Mouse (Mus musculus) heart, postnatal 25 days (tissue): ENCODE data around the gene Dck. TPM values are rescaled to one million over a fixed set of nuclear protein-coding genes. Genes with fewer than 3 reads are reported as not detected.

ENCODE experiments used
- DNase-seq: peaks from one replicate; pipeline ENCODE4 v3.0.0; 2022; ENCODE audit warnings: low spot score
- intact Hi-C: fragments of 180-260 bp; cut with DNase I; formaldehyde crosslinking; loops from one replicate; pipeline ENCODE4 v1.15.1; 2025
- total RNA-seq, 2 experiments: library from RNA; stranded (reverse); gene quantifications; 2 replicates each; pipeline ENCODE4 v1.2.3; 2021

Dck gene
- total RNA-seq, 2 experiments from 2014 or later, result 3.2 to 3.5 TPM

DNA sequence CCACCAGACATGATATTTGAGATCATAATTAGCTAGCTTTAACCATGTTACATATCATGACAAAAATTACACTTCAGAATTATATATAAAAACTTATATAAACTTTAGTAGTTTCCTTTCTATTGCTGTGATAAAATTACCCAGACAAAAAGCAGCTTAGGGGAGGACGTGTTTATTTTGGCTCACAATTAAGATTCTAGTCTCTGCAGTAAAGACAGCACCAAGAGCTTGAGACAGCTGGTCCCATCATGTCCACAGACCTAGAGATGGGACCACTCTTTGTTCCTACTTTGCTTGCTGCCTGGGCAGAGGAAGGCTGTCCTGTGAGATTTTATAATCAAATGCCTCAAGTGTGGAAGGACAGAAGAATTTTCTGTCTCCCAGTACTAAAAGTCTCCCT is 20.3 kb downstream of the Dck start:
- intact Hi-C loops, result no loop called here
- DNase-seq, result no peak

DNA sequence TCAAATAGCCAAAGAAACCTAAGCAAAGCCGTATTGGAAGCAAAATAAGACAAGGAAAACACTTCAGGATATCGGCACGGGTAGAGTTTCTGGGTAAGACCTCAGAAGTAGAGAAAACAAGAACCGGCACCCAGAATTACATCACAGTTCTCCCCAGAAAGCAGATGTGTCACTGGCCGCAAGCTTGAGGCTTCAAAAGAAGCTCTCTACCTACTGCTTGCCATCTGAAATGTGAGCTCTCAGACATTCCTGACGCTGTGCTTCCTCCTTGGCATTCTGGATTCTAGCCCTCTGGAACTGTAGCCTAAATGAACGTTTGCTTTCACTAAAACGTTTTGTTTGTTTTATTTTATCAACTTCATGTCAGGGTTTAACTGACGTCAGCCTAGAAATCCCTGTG is 25.9 kb downstream of the Dck start:
- no peak for DNase-seq
- intact Hi-C loops, result loop anchor here (1.0 to 10.0 kb wide), 3 partner anchors 434 to 894 kb away; no protein-coding TSS in a partner anchor

DNA sequence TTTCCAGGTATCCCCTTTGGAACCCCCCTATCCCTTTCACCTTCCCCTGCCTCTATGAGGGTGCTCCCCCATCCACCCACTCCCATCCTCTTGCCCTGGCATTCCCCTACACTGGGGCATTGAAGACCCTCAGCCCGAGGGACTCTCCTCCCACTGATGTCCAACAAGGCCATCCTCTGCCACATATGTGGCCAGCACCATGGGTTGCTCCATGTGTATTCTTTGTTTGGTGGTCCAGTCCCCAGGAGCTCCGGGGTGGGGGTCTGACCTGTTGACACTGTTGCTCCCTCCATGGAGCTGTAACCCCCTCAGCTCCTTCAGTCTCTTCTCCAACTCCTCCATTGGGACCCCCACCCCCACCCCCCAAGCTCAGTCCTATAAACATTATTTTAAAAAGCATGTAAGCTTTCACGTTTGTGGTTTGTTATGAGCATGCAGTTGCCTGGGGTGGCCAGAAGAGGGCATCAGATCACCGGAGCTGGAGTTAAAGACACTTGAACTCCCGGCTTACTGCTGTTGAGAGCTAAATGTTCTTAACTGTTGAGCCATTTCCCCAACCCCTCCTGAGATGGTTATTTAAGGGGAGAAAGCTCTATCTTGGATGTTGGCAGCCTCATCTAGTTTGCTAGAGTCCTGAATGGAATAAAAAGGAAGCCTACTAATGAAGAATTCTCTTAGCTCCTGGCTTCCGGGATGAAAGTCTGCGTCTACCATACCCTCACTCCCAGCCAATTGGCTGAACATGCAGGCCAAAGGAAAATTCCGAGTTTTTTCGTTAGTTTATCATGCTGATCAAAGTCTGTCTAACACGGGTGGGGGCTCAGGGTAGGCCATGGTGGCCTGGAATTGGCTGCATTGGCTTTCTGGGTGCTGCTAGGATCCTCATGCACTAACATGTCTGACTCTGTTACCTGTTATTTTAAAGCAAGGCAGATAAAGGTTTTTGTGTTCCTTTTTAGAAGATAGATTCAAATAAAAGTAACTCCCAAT is 26.8 kb downstream of the Dck start:
- no peak for DNase-seq
- intact Hi-C loops, result loop anchor here (1.0 to 10.0 kb wide), 3 partner anchors 433 to 893 kb away; no protein-coding TSS in a partner anchor

DNA sequence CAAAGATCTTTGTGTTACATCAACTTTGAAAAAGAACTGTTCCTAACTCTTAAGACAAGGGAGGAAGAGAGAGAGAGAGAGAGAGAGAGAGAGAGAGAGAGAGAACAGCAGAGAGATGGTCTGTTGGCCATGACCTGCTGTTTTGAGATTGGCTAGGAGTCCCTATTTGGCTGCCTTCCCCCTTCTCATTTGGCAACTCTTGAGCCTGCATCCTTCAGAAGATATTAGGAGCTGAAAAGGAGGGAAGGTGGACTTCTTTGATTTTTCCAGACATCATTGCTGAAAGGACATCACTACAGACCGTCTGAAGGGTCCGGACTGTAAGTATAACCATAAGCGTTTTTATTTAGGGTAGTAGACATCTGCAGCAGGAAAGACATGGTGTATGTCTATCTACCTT is 28.9 kb downstream of the Dck start:
- intact Hi-C loops, result loop anchor here (10.0 kb wide), 2 partner anchors 431 to 891 kb away; no protein-coding TSS in a partner anchor
- no peak for DNase-seq

DNA sequence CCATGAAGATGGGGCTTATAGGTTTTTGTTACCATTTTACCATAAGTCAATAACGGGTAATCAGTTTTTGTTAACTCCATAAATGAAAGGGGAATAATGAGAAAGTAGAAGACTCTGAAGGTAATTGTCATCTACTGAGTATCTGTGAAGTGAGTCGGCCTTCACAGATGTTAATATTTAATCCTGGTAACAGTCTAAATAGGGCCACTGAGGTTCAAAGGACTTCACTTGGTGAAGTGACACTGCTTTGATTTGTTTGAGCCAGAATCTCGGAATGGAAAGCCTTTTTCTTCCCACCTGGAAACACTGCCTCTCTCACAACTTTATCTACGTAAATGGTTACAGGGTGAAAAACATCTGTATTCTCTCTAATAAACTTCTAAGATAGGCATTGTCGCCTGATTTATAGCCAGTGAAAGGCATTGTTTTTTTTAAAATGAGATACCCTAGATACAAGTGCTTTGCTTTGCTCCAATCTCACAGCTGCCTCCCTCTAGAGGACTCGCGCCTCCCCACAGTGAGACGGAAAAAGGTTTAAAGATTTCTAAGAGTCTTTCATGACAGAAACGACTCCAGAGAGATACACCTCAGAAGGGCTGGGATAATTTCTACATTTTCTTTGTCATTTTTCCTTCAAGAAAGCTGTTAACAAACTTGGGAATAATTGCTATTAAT is 31.3 kb downstream of the Dck start:
- intact Hi-C loops, result loop anchor here (10.0 kb wide), 2 partner anchors 429 to 889 kb away; no protein-coding TSS in a partner anchor
- no peak for DNase-seq

DNA sequence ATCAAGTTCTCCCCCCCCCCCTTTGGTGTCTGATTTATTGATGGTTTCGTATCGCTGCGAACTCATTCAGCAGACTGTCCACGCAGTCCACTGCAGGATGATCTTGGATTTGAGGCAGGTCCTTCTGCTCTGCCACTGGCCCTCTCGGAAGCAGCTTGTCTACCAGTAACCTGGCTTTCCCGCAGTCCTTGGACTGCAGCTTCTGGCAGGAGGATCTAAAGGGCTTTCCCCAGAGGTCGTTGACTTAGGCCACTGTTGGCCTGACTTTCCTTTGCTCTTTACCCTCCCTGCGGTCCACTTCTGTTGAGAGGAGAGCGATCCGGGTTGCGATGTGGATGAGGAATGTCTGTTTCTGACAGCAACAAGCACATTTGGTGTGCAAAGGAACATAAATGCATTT is 31.8 kb downstream of the Dck start:
- intact Hi-C loops, result loop anchor here (10.0 kb wide), 2 partner anchors 428 to 888 kb away; no protein-coding TSS in a partner anchor
- DNase-seq, result no peak

DNA sequence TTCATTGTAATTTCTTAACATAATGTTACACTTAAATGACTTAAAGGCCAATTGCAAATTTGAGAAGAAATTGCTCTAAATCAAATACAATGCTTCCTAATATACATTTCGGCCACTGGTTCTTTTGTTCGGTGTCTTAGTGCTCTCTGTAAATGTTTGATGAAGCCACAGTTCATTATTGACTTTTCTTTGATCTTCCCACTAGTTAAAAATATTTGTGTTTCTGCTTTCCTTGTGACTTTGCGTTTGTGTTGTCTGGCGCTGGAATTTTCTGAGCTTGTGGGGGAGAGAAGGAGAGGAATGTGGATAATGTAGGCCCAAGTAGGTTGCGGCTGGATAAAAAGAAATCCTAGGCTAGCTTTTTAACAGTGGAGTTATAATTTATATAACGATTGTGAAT is 32.3 kb downstream of the Dck start:
- DNase-seq, result no peak
- intact Hi-C loops, result loop anchor here (10.0 kb wide), 2 partner anchors 428 to 888 kb away; no protein-coding TSS in a partner anchor

DNA sequence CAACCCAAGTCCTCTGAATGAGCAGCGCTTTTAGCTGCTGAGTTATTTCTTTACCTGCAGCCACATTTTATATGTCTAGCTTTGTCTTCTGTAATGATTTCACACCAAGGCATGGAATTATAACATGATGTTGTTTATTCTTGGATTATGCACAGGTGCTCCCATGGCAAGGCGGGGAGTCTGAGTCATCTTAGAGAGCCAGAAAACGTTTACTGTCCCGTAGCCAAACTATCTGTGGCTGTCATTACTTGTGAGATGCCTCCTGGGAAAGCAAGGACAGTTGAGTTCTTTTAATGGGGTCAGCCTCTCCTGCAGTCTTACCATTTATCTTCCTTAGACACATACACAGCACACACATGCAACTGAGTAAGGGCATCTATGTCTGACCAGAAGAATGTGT is 40.8 kb downstream of the Dck start:
- intact Hi-C loops, result no loop called here
- DNase-seq, result no peak

DNA sequence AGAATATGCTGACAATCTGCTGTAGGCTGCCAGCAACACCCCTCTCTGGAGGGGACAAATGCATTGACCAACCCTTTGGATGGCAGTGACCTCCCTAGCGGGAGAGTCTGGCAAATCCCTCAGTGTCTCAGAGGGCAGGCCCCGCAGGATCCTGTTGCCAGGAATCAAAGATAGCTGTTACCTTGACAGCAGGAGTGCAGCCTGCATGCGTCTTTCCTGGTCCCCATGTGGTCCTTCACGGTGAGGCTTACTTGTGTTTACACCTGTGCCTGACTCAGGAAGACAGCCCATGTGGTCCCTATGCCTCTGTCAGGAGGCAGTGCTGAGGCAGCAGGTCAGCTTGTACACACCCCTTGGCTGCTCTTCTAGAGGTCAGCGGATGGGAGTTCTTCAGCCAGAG is 41.5 kb downstream of the Dck start:
- no peak for DNase-seq
- intact Hi-C loops, result no loop called here

DNA sequence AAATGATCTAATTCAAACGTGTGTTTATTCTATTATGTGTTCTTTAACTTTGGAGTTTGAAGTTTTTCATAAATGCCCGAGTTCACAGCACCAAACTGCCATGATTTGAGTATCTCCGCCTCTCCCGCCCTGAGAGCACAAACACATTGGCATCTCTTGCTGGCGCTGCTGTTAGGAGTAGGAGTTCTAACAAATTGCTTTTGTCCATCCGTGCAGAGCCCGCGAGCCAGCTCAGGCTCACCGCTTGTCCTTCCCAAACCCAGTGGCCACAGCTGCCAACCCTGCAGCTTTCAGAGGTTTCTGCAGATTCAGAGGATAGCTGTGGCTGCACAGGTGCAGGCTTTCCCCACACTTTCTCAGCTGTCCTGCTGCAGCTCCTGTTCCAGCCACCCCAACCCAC is 42.5 kb downstream of the Dck start:
- intact Hi-C loops, result no loop called here
- DNase-seq, result no peak

DNA sequence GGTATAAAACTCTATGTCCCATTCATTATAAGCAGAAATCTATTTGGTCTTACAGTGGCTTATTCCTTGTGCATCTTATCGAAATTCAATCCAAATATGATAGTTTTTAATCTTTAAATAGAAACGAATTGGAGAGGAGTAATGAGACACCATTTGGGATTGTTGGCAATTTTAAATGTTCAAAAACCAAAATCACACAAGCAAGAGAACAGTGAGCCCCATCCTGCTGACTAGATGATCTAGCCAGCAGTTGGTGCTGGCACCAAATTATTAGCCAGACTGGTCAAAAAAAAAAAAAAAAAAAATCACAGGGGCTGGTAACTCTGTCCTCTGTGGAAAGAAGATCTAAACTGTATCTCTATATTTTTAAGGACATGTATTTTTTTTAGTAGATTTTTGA is 48.4 kb downstream of the Dck start:
- DNase-seq, result no peak
- intact Hi-C loops, result no loop called here

DNA sequence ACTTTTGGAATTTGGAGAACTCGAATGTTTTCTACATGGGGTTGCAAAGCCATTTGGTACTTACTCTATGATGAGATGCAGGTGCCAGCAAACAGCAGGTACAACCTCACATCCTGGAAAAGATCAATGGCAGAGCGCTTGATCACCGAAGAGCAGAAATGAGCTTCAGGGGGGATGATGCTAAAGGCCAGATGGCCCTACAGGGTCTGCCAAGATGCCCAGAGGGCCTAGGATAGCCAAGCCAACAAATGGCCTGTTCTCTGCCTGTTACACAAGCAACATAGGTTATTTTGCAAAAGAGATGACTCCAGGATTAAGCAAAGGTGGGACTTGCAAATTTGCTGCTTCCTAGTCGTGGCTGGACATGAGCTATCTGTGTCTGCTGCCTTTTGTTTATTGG is 49.8 kb downstream of the Dck start:
- intact Hi-C loops, result no loop called here
- no peak for DNase-seq

DNA sequence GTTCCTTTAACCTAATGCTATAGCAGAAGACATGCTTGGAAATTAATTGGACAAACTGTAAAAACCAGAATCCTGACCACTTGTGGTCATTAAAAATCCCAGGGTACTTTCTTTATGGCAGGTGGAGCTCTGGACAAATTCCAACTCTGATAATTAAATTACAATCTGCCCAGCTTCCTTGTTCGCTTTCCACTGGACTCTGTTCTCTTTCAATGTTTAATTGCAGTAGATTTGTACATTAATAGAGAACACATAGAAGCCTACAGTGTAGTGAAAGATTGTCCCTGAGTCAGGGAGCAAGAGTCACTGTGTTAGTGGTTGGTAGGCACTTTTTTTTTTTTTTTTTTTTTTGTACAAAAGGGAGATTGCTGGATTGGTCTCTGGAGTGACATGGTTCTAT is 56.7 kb downstream of the Dck start:
- no peak for DNase-seq
- intact Hi-C loops, result no loop called here

DNA sequence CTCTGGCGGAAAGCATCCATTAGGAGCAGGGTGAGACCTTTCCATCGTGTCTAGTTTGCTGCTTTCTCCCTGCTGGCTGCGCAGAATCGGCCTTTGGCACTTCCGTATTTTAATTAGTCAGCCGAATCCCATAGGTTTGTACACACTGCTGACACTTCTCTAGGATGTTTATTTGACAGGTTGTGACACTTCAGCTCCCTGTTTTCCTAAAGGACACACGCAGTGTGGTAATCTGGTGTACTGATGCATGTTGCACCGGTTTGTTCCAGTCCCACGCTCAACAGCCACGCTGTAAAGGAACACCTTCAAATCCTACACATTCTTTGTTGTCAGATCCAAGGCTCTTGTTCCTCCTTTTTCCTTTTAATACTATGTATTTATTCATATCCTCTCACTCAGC is 60.0 kb downstream of the Dck start:
- DNase-seq, result no peak
- intact Hi-C loops, result no loop called here

DNA sequence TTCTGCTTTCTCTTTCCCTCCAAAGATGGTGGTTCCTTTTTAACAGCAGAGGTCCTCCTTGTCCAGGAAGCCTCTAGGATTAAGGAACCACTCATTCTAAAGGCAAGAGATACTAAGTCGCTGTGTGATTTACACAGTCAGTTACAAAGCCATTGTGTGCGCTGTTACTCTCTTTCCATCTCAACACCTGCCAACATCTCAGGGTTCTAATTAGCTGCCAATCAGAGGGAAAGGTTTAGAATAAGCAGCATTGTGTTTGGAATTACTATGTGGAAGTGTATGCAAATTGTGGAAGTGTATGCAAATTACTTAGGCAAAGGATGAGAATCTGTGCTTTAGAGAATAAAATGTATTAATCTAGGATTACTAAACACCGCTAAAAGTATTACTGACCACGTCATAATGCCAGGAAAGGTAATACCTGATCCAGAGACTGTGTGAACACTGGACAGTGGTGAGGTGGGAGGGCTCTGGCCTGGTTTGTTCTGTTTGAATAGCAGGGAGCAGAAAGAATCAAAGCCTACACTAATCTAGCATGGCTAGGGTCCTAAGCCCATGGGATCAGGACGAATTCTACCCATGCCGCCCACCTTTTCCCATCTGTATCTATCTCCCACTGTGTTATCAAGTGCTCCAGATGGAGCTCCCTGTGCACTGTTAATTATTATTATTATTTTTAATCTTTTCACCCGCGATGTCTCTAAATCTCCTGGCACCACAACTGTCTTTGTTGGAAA is 65.2 kb downstream of the Dck start:
- intact Hi-C loops, result no loop called here
- no peak for DNase-seq

DNA sequence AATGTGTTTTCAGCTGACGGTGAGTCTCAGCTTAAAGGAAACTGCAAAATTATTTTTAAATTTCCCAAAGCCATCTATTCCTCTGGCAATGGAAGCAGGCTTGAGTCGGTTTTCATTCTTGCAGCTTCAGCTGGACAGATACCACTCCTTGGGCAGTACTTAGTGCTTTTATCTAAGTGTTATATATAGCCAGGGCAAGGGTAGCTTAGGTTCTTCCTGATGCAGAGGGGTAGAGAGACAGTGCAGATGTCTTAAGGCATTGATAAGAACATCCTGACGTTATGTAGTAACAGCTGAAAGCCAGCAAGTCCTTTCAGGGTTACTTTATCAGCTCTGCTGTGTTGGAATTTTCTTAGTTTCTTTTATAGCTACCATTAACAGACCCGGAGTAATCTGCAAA is 66.1 kb downstream of the Dck start:
- DNase-seq, result no peak
- intact Hi-C loops, result no loop called here

DNA sequence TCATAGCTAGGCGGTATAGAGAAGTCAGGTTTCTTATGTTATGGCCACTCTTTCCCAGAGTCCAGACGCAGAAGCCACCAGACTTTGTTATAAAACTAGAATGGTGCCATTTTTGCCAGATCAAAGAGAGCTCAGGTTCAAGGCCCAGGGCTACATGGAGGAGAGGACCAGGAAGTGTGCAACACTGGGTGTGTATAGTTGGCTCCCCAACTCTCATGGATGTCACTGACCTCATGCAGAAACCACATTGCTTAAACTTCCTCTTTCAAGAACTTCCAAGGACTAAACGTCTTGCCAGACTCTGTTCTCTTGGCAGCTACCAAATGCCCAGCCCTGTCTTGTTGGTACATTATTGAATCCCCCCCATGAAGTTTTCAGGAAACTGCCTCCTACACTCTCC is 67.1 kb downstream of the Dck start:
- no peak for DNase-seq
- intact Hi-C loops, result no loop called here
